Mouse (Mus musculus): ENCODE data around the gene Wdr95.

The Wdr95 gene

DNA sequence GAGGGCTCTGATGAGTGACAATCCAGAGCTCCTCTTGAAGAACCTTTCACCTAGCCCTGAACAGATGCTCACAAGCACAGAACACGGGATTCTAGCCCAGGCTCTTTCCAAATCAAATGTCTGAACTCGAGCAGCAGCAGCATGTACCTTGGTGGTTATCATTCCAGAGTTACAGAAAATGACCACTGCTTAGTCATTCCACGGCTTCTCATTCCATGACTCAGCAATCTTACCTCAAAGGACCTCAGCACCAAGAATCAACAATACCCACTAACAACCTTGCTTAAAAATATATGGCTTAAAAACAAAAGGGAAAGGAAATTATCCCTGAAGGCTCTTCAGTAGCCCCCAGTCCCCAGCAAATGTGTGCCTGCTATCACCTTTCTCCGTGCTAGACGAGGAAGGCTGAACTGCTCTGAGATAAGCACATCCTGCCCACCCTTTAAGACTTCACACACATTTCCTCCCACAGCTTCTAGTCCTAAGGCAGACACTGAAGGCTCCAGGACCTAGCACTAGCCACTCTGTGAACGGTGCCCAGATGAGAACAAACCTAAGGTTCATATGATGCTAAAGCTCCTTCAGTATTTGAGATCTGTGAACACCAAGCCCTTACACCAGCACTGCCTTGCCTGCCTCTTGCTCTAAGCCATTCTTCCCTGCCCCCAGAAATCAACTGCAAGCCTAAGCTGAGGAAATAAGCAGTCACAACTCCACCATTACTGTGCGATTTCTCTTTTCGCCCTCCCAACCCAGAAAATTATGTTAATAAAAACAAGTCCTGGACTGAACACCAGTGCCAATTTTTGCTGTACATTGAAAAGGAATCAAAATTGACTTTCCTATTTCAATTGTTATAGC is 95.6 kb downstream of the Wdr95 start:
- DNase-seq (ENCODE audit: low spot score in 2 of 2): no peak

DNA sequence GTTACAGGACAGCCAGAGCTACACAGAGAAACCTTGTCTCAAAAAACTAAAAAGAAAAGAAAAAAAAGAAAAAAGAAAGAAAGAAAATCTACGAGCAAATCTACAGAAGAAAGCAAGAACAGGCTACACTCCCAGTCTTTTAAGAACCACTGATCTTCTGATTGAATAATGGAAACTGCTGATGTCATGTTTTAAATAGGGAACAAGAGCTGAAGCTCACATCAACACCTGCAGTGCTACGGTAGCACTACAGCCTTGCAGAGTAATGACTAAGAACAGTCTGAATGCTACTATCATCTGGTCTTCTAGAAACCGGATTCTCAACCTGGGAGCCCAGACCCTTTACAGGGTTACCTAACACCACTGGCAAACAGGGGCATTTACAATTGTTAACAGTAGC is 97.1 kb downstream of the Wdr95 start:
- no peak for DNase-seq (ENCODE audit: low spot score in 2 of 2)

DNA sequence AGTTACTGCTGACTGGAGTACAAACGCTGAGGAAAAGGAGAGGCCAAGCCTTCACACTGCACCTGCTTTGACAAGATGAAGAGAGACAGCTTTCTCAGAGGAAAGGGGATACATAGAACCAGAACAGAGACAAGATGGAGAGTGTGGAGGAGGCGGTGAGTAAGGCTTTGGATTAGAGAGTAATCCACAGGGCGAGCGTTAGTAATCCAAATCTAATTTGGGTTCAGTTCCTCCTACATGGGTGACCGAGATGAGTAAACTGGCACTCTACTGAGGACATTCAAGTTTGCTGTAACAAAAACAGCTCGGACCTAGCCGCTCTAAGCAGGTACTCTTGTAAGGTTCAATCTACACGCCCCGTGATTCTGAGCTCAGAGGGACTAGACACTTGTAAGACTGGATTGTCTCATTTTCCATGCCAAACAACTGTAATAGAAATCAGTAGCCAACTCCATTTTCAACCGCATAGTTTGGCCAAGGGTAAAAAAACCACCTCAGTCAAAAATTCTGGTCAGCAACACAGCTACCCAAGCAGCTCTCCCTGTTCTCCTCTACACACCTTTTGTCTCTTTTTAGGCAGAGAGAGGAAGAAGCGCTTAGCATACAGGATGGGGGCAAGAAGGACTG is 106.0 kb downstream of the Wdr95 start:
- no peak for DNase-seq (ENCODE audit: low spot score in 2 of 2)

DNA sequence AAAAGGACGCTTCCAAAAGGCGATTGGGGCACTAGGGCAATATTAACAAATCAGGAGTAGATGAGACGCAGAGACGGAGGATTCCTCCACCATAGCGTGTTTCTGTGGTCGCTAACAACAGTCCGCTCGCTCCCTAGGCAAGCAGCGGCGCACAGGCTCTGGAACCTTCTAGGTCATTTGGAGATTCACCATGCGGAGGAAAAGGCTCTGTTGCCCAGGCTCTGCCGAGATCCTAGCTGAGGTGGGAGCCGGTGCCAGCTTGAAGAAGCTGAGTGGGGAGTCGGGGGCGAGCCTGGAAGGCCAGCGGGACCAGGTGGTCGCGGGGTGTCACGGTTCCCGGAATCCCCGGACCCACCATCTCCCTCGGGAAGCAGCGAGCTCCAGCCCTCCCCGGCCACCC is 107.1 kb downstream of the Wdr95 start:
- DNase-seq (ENCODE audit: low spot score in 2 of 2): no peak

DNA sequence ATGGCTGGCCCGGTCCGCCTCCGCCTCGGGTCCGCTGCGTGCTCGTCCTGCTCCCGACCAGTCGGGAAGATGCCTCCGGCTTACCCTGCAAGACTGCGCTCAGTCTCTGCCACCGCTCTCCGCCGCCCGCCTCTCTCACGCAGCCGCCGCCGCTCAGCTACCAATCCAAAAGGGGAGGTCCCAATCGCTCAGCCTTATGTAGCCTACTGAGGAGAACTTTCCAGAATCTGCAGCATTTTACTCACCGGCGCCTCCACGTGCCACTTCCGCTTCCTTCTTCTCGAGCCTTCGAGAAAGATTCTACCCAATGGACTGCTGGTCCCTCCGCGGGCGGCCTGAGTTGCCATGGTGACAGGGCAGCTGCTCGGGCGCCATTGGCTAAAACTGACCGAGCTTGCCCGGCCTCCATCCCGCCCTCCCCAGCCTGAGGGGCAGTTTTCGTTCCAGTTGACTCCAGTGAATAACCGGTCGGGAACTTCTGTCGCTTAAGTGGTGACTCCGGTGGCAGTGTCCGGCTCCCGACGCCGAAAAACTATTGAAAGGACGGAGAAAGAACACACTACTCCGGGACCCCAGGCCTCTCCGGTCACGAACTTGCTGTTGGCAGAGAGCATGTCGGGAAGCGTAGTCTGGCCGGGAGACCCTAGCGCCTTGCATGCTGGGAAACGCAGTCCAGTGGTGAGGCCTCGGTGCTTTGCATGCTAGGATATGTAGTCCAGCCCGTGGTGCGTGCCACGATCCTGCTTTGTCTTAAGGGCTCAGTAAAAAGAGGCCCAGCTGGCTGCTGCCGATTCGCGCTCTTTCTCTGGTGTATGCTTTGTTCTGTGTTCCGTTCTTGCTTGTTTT is 107.8 kb downstream of the Wdr95 start, which contains the start of gene Hsph1:
Gene Hsph1, minus strand, starts transcription at position 302 of the 846 bp plus-strand sequence.
- peak; percentile 94 to 98 for DNase-seq (ENCODE audit: low spot score in 2 of 2)

DNA sequence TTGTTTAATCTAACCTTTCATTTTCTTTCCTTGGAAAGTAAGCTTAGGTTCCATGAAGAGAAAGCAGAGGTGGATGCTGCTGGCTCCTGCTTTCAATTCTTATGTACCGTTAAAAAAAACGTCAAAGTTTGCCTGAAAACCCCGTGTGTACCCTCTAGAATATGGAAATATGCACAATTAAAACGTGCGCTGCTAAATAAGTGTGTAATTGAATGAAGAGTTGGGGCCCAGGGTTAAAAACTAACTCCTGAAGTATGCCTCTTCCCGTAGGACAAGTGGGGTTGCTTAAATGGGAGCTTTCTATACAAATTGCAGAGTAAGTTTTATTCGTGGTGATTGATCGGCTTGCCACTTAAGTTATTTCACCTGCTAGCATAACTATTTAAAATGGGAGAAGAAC is 108.8 kb downstream of the Wdr95 start:
- no peak for DNase-seq (ENCODE audit: low spot score in 2 of 2)

DNA sequence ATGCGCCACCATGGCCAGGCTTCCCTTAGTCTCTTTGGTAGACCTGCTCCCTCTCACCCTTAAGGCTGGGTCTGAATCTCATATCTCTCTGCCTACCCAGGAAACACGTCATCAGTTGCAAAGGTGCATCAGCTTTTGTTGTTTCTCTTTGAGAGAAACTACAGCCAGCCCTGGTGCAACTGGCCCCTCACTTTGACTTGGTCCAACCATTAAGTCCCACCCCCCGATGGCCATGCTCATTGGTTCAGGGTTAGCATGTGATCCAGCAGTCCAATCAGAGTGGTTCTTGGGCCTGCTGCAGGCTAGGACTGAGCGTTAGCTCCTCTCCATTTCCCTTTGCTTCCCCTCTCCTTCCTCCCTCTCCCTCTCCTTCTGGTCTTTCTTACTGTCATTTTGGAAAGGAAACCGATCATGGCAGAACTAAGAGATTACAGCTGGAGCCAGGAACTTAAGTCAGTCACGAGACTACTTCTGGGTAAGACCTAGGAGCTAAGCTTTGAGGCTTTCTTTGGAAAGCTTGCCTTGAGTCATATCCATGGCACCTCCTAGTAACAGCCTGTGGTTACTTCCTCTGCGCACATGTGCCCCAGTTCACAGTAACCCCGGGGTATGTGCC is 112.9 kb downstream of the Wdr95 start:
- DNase-seq (ENCODE audit: low spot score in 2 of 2): no peak

DNA sequence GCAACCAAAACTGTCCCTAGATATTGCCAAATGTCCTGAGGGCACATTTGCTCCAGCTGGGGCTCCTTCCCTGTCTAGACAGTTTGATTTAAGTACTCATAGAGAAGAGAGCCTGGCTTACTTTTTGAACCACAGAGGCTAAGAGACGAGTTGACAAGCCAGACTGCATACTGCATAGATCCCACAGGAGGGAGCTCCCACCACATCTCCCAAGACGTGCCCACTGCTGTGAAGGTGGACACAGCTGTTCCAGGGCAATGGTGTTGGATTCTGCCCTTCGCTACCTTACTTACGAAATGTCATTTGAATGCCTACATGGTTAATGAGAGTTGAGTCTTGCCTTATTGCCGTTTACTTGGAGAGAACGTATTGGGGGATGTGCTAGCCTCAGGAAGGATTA is 113.9 kb downstream of the Wdr95 start:
- DNase-seq (ENCODE audit: low spot score in 2 of 2): no peak

DNA sequence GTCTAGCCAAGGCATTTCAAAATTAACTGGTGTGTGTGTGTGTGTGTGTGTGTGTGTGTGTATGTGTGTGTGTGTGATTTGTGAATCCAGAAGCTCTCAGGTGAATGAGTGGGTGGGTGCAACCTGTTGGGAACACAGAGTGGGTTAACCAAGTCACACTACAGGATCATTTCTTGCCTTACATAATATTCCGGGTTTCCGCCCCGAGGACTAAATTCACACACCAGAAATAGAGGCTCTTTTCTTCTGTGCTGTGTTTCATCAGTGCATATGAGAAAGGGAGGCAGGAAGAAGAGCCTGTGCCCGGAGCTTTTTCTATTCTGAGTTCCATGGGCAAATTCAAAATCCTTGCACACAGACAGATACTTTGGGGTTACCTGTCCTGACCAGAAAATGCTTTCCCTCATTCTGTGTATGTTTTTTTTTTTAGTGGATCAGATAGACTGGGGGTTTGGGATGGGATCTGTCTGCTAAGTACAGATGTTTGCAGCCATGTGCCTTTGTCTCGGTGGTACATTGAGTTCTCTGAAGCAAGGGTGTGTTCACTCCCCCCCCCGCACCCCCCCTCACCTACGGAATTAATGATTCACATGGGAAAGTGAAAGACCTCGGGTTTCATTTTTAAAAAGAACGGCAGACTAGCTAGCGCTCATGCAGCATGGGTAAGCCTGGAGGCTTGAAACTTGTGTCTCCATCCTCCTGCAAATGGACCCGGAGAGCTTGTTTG is 114.5 kb downstream of the Wdr95 start:
- no peak for DNase-seq (ENCODE audit: low spot score in 2 of 2)

DNA sequence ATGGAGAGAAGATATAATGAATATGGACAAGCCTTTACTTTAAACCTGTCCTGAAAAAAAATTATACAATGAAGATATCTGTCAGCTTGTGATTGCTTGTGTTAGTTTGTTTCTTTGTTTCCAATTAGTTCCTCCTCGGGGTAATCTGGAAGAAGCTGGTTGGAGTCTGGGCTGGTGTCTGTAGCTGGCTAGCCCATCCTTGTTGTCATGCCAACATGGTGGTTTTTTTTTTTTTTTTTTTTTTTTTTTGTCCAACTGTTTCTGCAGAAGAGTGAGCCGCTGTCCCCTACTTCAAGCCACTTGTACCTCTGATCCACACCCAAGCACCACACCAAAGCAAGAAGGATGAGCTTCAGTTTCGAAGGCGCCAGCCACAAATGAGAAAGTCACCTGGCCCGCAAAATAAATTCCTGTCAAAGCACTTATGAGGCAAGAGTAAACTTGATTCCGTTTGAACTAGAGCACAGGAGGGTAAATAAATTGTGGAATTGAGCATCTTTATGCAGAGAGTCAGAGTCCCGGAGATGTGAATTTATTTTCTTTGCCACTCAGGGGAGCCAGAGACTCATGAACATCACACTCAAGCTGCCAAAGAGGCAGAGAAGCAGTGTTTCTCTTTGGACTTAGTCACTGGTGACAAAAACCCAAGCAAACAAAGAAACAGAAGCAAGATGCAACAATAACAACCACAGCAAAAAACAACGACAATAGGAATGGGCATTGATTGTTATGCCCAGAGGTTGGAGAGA is 119.1 kb downstream of the Wdr95 start:
- DNase-seq (ENCODE audit: low spot score in 2 of 2): no peak

DNA sequence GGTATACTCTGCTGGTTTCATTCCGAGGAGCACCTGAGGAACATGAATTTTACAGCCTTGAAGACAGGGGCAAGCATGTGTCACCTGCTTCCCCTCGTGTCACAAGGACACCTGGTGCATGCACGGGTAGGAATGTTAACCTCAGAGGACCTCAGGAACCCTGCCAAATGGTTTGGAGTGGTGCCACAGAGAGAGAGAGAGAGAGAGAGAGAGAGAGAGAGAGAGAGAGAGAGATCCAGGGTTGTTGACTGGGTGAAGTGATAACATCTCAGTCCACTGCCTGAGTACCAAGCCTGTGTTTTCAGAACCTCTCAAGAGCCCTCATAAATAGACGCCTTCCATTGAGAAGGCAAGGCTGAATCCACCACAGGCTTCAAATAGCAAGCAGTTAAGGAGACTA is 119.7 kb downstream of the Wdr95 start:
- no peak for DNase-seq (ENCODE audit: low spot score in 2 of 2)

DNA sequence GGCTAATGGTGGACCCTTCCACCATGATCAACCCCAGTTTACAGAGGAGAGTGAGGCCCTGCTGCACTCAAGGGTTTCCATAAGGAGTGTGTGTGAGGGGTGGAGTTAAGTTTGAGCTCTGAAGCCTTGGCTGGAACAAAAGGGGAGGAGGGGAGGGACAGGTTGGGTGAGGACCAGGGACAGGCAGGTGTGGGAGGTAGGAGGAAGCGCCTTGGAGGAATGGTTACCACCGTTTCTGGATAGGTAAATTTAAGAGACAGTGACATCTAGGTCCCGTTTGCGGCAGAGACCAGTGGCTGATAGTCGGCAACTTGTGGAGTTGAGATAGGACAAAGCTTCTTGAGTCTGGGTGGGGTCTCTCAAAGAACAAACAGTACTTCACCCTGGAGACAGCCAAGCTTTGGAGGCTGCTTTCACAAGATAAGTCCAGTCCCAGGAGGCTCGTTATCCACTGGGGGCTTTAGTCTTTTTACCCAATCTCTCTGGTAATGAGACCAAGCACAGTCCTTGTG is 120.5 kb downstream of the Wdr95 start:
- DNase-seq (ENCODE audit: low spot score in 2 of 2): no peak

DNA sequence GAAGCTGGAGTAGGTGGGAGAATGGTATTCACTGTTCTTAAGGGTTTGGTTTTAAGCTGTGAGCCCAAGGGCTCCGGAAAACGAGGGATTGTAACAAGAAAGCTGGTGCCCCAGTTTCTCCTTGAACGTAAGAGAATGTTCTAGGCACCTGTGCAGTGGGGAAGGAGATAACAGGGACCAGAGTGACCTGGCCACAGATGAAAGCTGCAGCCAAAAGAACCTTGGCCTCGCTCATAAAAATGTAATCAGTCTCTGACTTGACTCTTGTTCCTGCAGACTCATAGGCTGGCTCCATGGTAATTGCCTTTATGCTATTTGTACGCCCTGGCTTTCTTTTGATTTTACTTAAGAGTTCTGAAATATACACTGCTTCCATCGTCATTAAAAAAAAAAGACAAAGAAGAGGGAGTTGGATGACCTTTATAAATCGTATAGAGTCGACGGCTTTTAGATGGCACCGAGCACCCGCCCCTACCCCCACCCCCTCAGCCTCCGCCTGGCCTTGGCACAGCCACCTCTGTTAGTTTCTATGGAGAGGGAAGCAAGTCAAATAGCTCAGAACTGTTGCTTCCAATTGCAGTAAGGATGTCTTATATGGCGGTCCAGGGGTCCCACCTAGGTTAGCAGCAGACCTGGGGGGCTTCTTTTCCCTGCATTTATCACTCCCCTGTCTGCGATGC is 121.2 kb downstream of the Wdr95 start:
- DNase-seq (ENCODE audit: low spot score in 2 of 2): no peak

DNA sequence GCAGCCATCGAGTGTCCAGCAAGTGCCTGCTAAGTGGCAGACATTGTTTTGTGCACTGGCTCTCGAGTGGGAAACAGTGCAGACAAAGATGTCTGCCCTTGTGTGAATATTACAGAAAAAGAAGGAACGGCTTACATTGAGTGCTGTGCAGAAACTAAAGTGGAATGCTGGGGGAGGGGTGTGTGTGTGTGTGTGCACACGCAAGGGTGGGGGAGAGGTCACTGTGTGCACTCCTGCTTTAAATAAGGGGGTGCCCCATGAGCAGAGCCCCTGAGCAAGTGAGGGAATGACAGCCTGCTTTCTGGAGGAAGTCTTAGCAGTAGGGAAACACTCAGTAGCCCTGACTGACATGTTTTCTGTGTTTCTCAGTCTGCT is 121.7 kb downstream of the Wdr95 start:
- no peak for DNase-seq (ENCODE audit: low spot score in 2 of 2)

DNA sequence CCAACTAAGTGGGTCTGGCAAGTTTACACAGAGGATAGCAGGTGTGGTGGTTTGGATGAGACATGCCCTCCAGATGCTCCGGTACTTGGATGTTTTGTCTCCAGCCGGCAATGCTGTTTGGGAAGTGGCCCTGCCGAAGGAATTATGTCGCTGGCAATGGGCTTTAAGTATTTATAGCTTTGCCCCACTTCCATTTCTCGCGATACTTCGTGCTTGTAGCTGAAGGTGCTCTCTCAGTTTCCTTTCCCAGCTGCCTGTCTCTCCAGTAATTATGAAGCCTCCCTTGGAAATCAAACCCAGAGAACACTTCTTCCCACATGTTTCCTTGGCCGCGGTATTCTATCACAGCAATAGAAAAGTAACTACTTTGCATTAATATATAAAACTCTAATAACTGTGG is 127.2 kb downstream of the Wdr95 start:
- no peak for DNase-seq (ENCODE audit: low spot score in 2 of 2)

DNA sequence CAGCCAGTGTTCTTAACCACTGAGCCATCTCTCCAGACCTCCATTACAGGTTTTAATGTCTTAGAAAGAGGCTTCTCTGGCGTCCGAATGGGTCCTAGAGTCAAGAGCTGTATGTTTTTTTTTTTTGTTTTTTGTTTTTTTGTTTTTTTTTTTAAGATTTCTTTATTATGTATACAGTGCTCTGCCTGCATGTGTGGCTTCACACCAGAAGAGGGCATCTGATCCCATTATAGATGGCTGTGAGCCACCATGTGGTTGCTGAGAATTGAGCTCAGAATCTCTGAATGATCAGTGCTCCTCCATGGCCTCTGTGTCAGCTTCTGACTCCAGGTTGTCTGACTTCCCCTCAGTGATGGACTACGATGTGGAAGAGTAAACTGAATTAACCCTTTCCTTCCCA is 129.5 kb downstream of the Wdr95 start:
- no peak for DNase-seq (ENCODE audit: low spot score in 2 of 2)

DNA sequence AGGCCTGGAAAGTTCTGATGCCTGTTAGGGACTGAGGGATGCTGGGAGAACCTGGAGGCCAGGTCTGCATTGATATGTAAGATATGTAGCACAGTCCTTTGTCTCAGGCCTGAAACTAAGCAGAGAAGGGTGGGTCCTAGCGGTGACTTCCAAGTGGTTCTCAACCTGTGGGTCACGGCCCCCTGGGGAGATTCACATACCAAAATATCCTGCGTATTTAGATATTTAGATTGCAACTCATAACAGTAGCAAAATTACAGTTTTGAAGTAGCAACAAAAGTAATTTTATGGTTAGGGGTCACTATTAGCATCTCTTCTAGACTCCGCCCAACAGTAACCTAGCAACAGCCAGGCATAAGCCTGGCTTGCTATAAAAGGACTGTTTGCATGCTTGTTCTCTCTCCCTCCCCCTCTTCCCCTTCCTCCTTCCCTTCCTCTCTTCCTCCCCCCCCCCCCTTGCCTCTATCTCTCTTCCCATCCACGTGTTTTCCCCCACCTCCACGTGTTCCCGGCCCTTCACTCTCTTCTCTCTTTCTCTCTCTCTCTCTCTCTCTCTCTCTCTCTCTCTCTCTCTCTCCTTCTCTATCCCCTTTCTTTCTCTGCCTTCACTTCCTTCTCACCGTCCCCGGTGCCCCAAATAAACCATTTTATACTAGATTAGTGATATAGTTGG is 130.4 kb downstream of the Wdr95 start:
- DNase-seq (ENCODE audit: low spot score in 2 of 2): no peak

DNA sequence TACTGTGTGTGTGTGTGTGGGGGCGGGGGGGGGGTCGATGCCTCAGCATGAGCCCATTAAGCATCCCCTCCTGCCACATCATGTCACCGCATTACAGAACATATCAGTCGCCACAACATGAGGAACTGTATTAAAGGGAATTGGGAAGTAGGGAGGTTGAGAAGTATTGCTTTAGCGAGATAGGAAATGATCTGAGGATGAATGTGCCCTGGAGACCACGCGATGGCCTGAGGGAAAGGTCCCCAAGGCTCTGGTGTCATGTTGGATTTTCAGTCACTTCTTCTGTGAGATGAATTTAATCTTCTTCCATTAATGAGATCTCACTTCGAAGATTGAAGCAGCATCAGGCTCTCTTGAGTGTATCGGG is 130.9 kb downstream of the Wdr95 start:
- DNase-seq (ENCODE audit: low spot score in 2 of 2): no peak

DNA sequence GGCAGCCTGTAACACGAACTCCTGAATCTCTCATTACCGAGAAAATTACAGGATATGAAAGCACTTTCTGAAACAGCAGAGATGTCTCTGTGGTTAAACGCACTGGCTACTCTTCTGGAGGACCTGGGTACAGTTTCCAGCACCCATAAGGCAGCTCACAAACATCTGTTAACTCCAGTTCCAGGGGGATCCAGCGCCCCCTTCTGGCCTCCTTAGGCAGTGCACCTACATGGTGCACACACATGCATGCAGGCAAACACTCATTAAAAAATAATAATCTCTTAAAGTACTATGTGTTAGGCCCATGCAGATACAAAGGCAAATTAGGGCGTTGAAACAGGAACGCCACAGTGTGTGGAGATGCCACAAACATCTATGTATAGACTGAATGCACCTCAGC is 132.9 kb downstream of the Wdr95 start:
- no peak for DNase-seq (ENCODE audit: low spot score in 2 of 2)
